Mouse (Mus musculus) megakaryocyte, embryonic 14.5 days (primary cell): Measurements from ENCODE around the gene Slc7a6os. TPM values are rescaled to one million over a fixed set of nuclear protein-coding genes. Genes with fewer than 3 reads are reported as not detected.
A peak's percentile ranks its signal among the peaks of the same experiment; 100 is the strongest.
"Not testable (repeated sequence)": the region's sequence is repeated elsewhere in the genome, so short reads cannot be mapped to it uniquely, and the experiment has no call there.

Experiments used
- H3K27me3 ChIP-seq: replicated peaks from 2 replicates; pipeline ENCODE3; 2012; ENCODE audit warnings: inconsistent platforms
- H3K36me3 ChIP-seq: replicated peaks from 2 replicates; pipeline ENCODE3; 2012; ENCODE audit warnings: low read length, inconsistent platforms, mixed read lengths
- H3K4me1 ChIP-seq: 2 replicates; pipeline ENCODE4 v1.6.1; 2012; ENCODE audit warnings: inconsistent platforms
- H3K4me3 ChIP-seq: replicated peaks from 2 replicates; pipeline ENCODE3; 2012; ENCODE audit warnings: moderate library complexity, mild to moderate bottlenecking, inconsistent platforms
- H3K9me3 ChIP-seq: 2 replicates; pipeline ENCODE4 v1.6.1; 2012; ENCODE audit warnings: inconsistent platforms
- FLI1 ChIP-seq: IDR thresholded peaks from 2 replicates; pipeline ENCODE4 v1.6.1; 2012; ENCODE audit warnings: low read length, inconsistent platforms, mixed read lengths
- GATA1 ChIP-seq: IDR thresholded peaks from 3 replicates; pipeline ENCODE4 v1.6.1; 2012; ENCODE audit warnings: mixed read lengths, low read length, inconsistent platforms, borderline replicate concordance
- polyA plus RNA-seq: library from polyadenylated mRNA; stranded (reverse); fragments of >175 nt; gene quantifications from 2 replicates; pipeline ENCODE4 v1.2.3, GENCODE M21; 2012; ENCODE audit warnings: low replicate concordance; ENCODE audit not compliant: insufficient read depth

Gene Slc7a6os
- polyA plus RNA-seq, 1 experiment = 21.5 TPM

GRCm38 (mm10) chr8:106213959-106214358, 3.2 kb upstream of the Slc7a6os start:
- TF ChIP-seq GATA1 (no peak), FLI1 (no peak)
- no peaks in the 10 kb centered on the region for H3K27me3 ChIP-seq
- H3K4me1 ChIP-seq = peaks cover 34% of the 10 kb centered on the region
- H3K36me3 ChIP-seq = peaks cover 60% of the 10 kb centered on the region
- H3K4me3 ChIP-seq = no peak overlapping the region
- no peaks in the 10 kb centered on the region for H3K9me3 ChIP-seq

GRCm38 (mm10) chr8:106211421-106211820, 686 bp upstream of the Slc7a6os start:
- Histone ChIP-seq H3K9me3 (no peaks in the 10 kb centered on the region), H3K4me1 (peaks cover 34% of the 10 kb centered on the region), H3K36me3 (peaks cover 51% of the 10 kb centered on the region), H3K27me3 (no peaks in the 10 kb centered on the region), H3K4me3 (peak overlapping the region; percentile 95)
- TF ChIP-seq FLI1 (no peak), GATA1 (no peak)

DNA sequence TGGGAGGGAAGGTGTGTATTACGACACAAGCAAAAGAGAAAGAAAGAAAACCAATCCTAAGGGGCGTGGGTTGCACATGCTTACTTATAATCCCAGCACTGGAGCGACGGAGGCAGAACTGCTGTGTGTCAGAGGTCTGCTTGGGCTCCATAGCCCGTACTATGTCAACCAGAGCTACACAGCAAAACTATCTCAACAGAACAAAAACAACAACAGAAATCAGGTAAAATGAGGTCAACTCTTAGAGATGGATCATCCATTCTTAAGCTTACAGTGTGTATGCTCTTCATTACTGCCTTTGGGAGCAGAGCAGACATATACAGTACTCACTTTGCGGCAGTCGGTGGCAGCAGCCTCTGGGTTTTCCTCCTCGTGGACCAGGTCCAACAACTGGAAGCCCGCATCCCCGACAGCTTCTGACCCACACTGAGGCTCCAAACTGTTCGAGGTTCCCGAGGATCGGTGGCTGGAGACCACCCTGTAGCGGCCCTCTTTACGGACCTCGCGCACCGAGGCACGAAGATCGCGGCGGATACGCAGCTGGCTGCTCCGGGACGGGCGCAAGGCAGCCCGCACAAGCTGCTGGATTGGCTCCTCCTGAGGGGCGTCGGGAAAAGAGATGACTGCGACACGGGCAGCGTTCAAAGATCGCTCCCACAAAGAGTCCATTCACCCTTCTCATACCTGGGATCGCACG, 552 bp downstream of the Slc7a6os start:
- Histone ChIP-seq H3K9me3 (no peaks in the 10 kb centered on the region), H3K27me3 (no peaks in the 10 kb centered on the region), H3K4me3 (peak overlapping the region; percentile 95), H3K36me3 (peaks cover 46% of the 10 kb centered on the region), H3K4me1 (peaks cover 34% of the 10 kb centered on the region)
- TF ChIP-seq GATA1 = no peak
- TF ChIP-seq FLI1 = no peak

DNA sequence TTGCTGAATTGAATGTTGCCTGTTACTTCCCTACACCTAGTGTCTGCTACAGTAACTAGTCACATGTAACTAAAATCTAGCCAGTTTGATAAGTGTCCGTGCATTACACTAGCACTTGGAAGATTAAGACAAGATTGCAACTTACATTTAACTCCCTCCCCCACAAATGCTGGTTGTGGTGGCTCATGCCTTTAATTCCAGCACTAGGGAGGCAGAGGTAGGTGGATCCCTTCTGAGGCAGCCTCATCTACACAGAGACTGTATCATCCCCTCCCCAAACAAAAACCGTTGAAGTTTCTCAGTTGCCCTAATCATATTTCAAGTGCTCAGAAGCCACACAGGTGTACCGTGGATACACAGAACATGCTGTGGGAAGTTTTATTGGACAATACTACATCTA, 11.1 kb downstream of the Slc7a6os start:
- not testable (repeated sequence) for H3K9me3 ChIP-seq, H3K27me3 ChIP-seq, H3K4me3 ChIP-seq
- Histone ChIP-seq H3K36me3 (peaks cover 89% of the 10 kb centered on the region), H3K4me1 (peaks cover 16% of the 10 kb centered on the region)

GRCm38 (mm10) chr8:106198741-106199140, 12.0 kb downstream of the Slc7a6os start:
- TF ChIP-seq GATA1 (no peak), FLI1 (no peak)
- Histone ChIP-seq H3K27me3 (no peaks in the 10 kb centered on the region), H3K36me3 (peaks cover 91% of the 10 kb centered on the region), H3K4me3 (no peak overlapping the region), H3K4me1 (peaks cover 18% of the 10 kb centered on the region), H3K9me3 (no peaks in the 10 kb centered on the region)

GRCm38 (mm10) chr8:106194062-106194461, 16.7 kb downstream of the Slc7a6os start:
- no peak for TF ChIP-seq FLI1
- TF ChIP-seq GATA1 = no peak
- Histone ChIP-seq H3K4me3 (no peak overlapping the region), H3K27me3 (no peaks in the 10 kb centered on the region), H3K4me1 (peaks cover 57% of the 10 kb centered on the region), H3K36me3 (peaks cover 90% of the 10 kb centered on the region), H3K9me3 (no peaks in the 10 kb centered on the region)

- Histone ChIP-seq H3K36me3 (peaks cover 88% of the 10 kb centered on the region), H3K4me3 (no peak overlapping the region), H3K4me1 (peaks cover 53% of the 10 kb centered on the region), H3K27me3 (no peaks in the 10 kb centered on the region), H3K9me3 (no peaks in the 10 kb centered on the region)
- TF ChIP-seq GATA1 = no peak
- no peak for TF ChIP-seq FLI1
These were observed 17.6 kb downstream of the Slc7a6os start for GRCm38 (mm10) chr8:106193162-106193561.

GRCm38 (mm10) chr8:106191639-106192038, 19.1 kb downstream of the Slc7a6os start:
- H3K36me3 ChIP-seq = peaks cover 88% of the 10 kb centered on the region
- TF ChIP-seq FLI1 (no peak), GATA1 (no peak)
- H3K27me3 ChIP-seq = no peaks in the 10 kb centered on the region
- peaks cover 59% of the 10 kb centered on the region for H3K4me1 ChIP-seq
- H3K9me3 ChIP-seq = 0 out of 2 replicates have a peak, but pooled peaks cover 4% of the 10 kb centered on the region
- no peak overlapping the region for H3K4me3 ChIP-seq

DNA sequence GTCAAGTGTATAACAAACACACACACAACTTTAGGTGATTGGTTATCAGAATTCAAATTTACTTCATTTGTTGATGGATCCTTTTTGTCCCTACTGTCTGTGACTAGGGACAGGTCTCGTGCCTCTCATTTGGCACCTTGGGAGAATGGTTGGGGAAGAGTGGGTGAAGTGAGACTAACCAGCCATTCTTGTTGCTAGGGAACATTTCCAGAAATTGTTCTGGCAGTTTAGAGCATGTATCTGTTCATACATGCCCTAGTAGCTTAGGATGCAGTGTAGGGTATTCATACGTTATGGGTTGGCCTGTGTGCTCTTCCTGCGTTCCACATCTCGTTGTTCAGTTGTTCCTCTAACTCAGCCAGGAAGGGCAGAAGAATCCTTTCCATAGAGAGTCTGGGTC, 21.6 kb downstream of the Slc7a6os start:
- 0 out of 2 replicates have a peak, but pooled peaks cover 4% of the 10 kb centered on the region for H3K9me3 ChIP-seq

GRCm38 (mm10) chr8:106186394-106186793, 24.3 kb downstream of the Slc7a6os start:
- TF ChIP-seq FLI1 = no peak
- H3K4me1 ChIP-seq = peaks cover 58% of the 10 kb centered on the region
- peaks cover 87% of the 10 kb centered on the region for H3K36me3 ChIP-seq
- H3K27me3 ChIP-seq = no peaks in the 10 kb centered on the region
- 0 out of 2 replicates have a peak, but pooled peaks cover 4% of the 10 kb centered on the region for H3K9me3 ChIP-seq
- H3K4me3 ChIP-seq = no peak overlapping the region

More for the DNA sequence above, 21.6 kb downstream of the Slc7a6os start:
- H3K36me3 ChIP-seq = peaks cover 88% of the 10 kb centered on the region
- no peak for TF ChIP-seq GATA1
- no peak for TF ChIP-seq FLI1
- H3K4me3 ChIP-seq = no peak overlapping the region
- peaks cover 64% of the 10 kb centered on the region for H3K4me1 ChIP-seq
- no peaks in the 10 kb centered on the region for H3K27me3 ChIP-seq
